9 mouse cellular contexts compared by ENCODE assay signal in genomic region chr11:99189154-99189582, GRCm38 (mm10). TPM values are rescaled to one million over a fixed set of nuclear protein-coding genes. Genes with fewer than 3 reads are reported as not detected.
DNase-seq lines count a peak whose midpoint lies in the region; ATAC-seq and TF ChIP-seq lines count a peak whose summit lies in the region.
"Had no signal": no experiment of that assay in that cellular context is flagged by ENCODE, and none has a peak within 500 bp of the region (broad histone marks: within the 10 kb centered on the region; RNA-seq: fewer than 3 reads in every experiment).

No protein-coding gene starts in this region.

- no peak overlapping the region for H3K27ac ChIP-seq in intestine, embryonic 14.5 days (ENCODE audit: low read depth)
- H3K27ac ChIP-seq in intestine, embryonic 16.5 days (ENCODE audit: low read length) = no peak overlapping the region
- H3K27ac ChIP-seq in ES-Bruce4 (ENCODE audit: insufficient read depth, low read length) = no peak overlapping the region
- H3K27ac ChIP-seq in olfactory bulb, adult 2 months (ENCODE audit: insufficient read depth, low read depth, low read length) = no peak overlapping the region
- H3K27ac ChIP-seq: embryonic facial prominence, embryonic 13.5 days had no signal

- intact Hi-C loops in left cerebral cortex, postnatal 4 days (cut with DNase I) = loop anchor here (10.0 kb wide), 1 partner anchor 106 kb away; no protein-coding TSS in a partner anchor

- no peak overlapping the region for H3K4me2 ChIP-seq in intestine, embryonic 14.5 days (ENCODE audit: low read length)
- no peak overlapping the region for H3K4me2 ChIP-seq in intestine, embryonic 16.5 days (ENCODE audit: low read depth, low read length)
- H3K4me2 ChIP-seq: embryonic facial prominence, embryonic 13.5 days had no signal

- no peaks in the 10 kb centered on the region for H3K4me1 ChIP-seq in intestine, embryonic 14.5 days (replicated peaks; ENCODE audit: control insufficient read depth, insufficient read depth, low read length)
- no peaks in the 10 kb centered on the region for H3K4me1 ChIP-seq in intestine, embryonic 16.5 days (ENCODE audit: control insufficient read depth, insufficient read depth, low read length)
- H3K4me1 ChIP-seq in ES-Bruce4 (ENCODE audit: control insufficient read depth, insufficient read depth, low read length) = no peaks in the 10 kb centered on the region
- no peaks in the 10 kb centered on the region for H3K4me1 ChIP-seq in olfactory bulb, adult 2 months (ENCODE audit: control insufficient read depth, insufficient read depth, low read length)
- H3K4me1 ChIP-seq: embryonic facial prominence, embryonic 13.5 days had no signal

- 0 out of 2 replicates have a peak, but pooled peaks have one; percentile 8 for ATAC-seq in intestine, embryonic 14.5 days (replicated peaks; ENCODE audit: low FRiP score, low TSS enrichment, low read depth)
- ATAC-seq in intestine, embryonic 16.5 days = no peak

- no peak overlapping the region for H3K9ac ChIP-seq in intestine, embryonic 14.5 days (ENCODE audit: low read length)
- H3K9ac ChIP-seq in intestine, embryonic 16.5 days (ENCODE audit: low read depth, low read length) = no peak overlapping the region
- H3K9ac ChIP-seq in ES-Bruce4 (ENCODE audit: low read depth, poor library complexity, severe bottlenecking) = no peak overlapping the region
- H3K9ac ChIP-seq: embryonic facial prominence, embryonic 13.5 days had no signal

- H3K27me3 ChIP-seq in intestine, embryonic 14.5 days (replicated peaks; ENCODE audit: control insufficient read depth, insufficient read depth, low read length) = no peaks in the 10 kb centered on the region
- H3K27me3 ChIP-seq in intestine, embryonic 16.5 days (replicated peaks; ENCODE audit: control insufficient read depth, insufficient read depth, low read length) = no peaks in the 10 kb centered on the region
- peaks cover 5% of the 10 kb centered on the region; the same call in 1 of the 2 replicates for H3K27me3 ChIP-seq in ES-Bruce4 (ENCODE audit: control insufficient read depth, insufficient read depth, low read length, poor library complexity, severe bottlenecking)

- no peak for TF ChIP-seq POLR2A in ES-Bruce4 (IDR thresholded peaks at IDR 0.05; ENCODE audit: insufficient read depth, low read length)
- TF ChIP-seq POLR2A in olfactory bulb, adult 2 months (IDR thresholded peaks at IDR 0.05; ENCODE audit: insufficient read depth, low read depth, low read length) = no peak

- peak; percentile 73 for DNase-seq in intestine, embryonic 14.5 days (ENCODE audit: low spot score)
- peak; percentile 41 for DNase-seq in c-Kit-positive CD71-positive TER-119-negative erythroid progenitor cells, embryonic 14.5 days (ENCODE audit: low read depth)
- peak; percentile 13 to 44 for DNase-seq in frontal cortex, postnatal 25 days (ENCODE audit: low spot score in 2 of 2)
- DNase-seq in left cerebral cortex, postnatal 4 days = peak; percentile 55
- DNase-seq in thymus, postnatal 14 days = peak; percentile 73

- 25% methylated on average over 14 of the region's 14 CpGs for WGBS in intestine, embryonic 14.5 days
- 22% methylated on average over 14 of the region's 14 CpGs for WGBS in intestine, embryonic 16.5 days
- WGBS in olfactory bulb, adult 2 months = 22% methylated on average over 14 of the region's 14 CpGs

- no peaks in the 10 kb centered on the region for H3K36me3 ChIP-seq in intestine, embryonic 14.5 days (ENCODE audit: control insufficient read depth, insufficient read depth, low read length)
- H3K36me3 ChIP-seq in intestine, embryonic 16.5 days (ENCODE audit: control insufficient read depth, insufficient read depth, low read length) = no peaks in the 10 kb centered on the region
- no peaks in the 10 kb centered on the region for H3K36me3 ChIP-seq in ES-Bruce4 (ENCODE audit: control insufficient read depth, insufficient read depth, low read length, poor library complexity, severe bottlenecking)
- H3K36me3 ChIP-seq: embryonic facial prominence, embryonic 13.5 days had no signal

- no peak for TF ChIP-seq EP300 in ES-Bruce4 (IDR thresholded peaks at IDR 0.05; ENCODE audit: insufficient read depth, low read depth, low read length)

- H3K9me3 ChIP-seq in intestine, embryonic 14.5 days (ENCODE audit: control insufficient read depth, low read length) = no peaks in the 10 kb centered on the region
- no peaks in the 10 kb centered on the region for H3K9me3 ChIP-seq in intestine, embryonic 16.5 days (ENCODE audit: control insufficient read depth, low read length)
- no peaks in the 10 kb centered on the region; the same call in 1 of the 2 replicates for H3K9me3 ChIP-seq in ES-Bruce4 (replicated peaks; ENCODE audit: control insufficient read depth, insufficient read depth, low read length, poor library complexity, severe bottlenecking)

- TF ChIP-seq CTCF in ES-Bruce4 (IDR thresholded peaks at IDR 0.05; ENCODE audit: low read depth, low read length) = peak; percentile 89
- TF ChIP-seq CTCF in olfactory bulb, adult 2 months (IDR thresholded peaks at IDR 0.05; ENCODE audit: insufficient read depth, low read depth, low read length) = peak; percentile 72

- H3K4me3 ChIP-seq in intestine, embryonic 14.5 days (ENCODE audit: low read depth, low read length) = no peak overlapping the region
- no peak overlapping the region for H3K4me3 ChIP-seq in intestine, embryonic 16.5 days (ENCODE audit: low read length)
- no peak overlapping the region for H3K4me3 ChIP-seq in ES-Bruce4 (ENCODE audit: low read depth, low read length)
- H3K4me3 ChIP-seq in olfactory bulb, adult 2 months (ENCODE audit: insufficient read depth, low read depth, low read length) = no peak overlapping the region
- H3K4me3 ChIP-seq: embryonic facial prominence, embryonic 13.5 days had no signal

RNA-seq across cellular contexts. Expression of gene Ccr7, which starts 34.3 kb away (rescaled TPM):
- polyA plus RNA-seq in intestine, embryonic 14.5 days (2014; fragmentation: Nextera tagmentation; extraction: Ambion mirVana) = 0.35 and 0.61 TPM in 2 replicates
- 0.36 and 0.64 TPM in 2 replicates for polyA plus RNA-seq in intestine, embryonic 16.5 days (2015; fragmentation: Nextera tagmentation; extraction: Ambion mirVana)
- not detected in 2 replicates for polyA plus RNA-seq in ES-Bruce4 (2011; ENCODE audit: insufficient read depth, insufficient read length, low read depth, missing spikeins)
- not detected for total RNA-seq in left cerebral cortex, postnatal 4 days (2021)
- not detected in 2 replicates for polyA plus RNA-seq in olfactory bulb, adult 2 months (2012; ENCODE audit: insufficient read depth, insufficient read length, low replicate concordance, missing spikeins)

RNA-seq across cellular contexts. Expression of gene Smarce1, which starts 41.6 kb away (rescaled TPM):
- 148 and 150 TPM in 2 replicates for polyA plus RNA-seq in intestine, embryonic 14.5 days (2014; fragmentation: Nextera tagmentation; extraction: Ambion mirVana)
- 142 and 159 TPM in 2 replicates for polyA plus RNA-seq in intestine, embryonic 16.5 days (2015; fragmentation: Nextera tagmentation; extraction: Ambion mirVana)
- 159 and 181 TPM in 2 replicates for polyA plus RNA-seq in ES-Bruce4 (2011; ENCODE audit: insufficient read depth, insufficient read length, low read depth, missing spikeins)
- 100 to 1,000 TPM; 136 to 140 TPM for total RNA-seq in left cerebral cortex, postnatal 4 days (2021)
- 488 TPM in 1 of 2 replicates, not detected in the other for polyA plus RNA-seq in olfactory bulb, adult 2 months (2012; ENCODE audit: insufficient read depth, insufficient read length, low replicate concordance, missing spikeins)

RNA-seq across cellular contexts. Expression of gene Krt222, which starts 54.7 kb away (rescaled TPM):
- polyA plus RNA-seq in intestine, embryonic 14.5 days (2014; fragmentation: Nextera tagmentation; extraction: Ambion mirVana) = 0.30 and 0.41 TPM in 2 replicates
- polyA plus RNA-seq in intestine, embryonic 16.5 days (2015; fragmentation: Nextera tagmentation; extraction: Ambion mirVana) = 0.22 and 0.54 TPM in 2 replicates
- 0.19 TPM in 1 of 2 replicates, not detected in the other for polyA plus RNA-seq in ES-Bruce4 (2011; ENCODE audit: insufficient read depth, insufficient read length, low read depth, missing spikeins)
- total RNA-seq in left cerebral cortex, postnatal 4 days (2021) = 10 to 100 TPM in 1 of 2 experiments, 1 to 10 TPM in 1; 9.2 to 10.8 TPM
- polyA plus RNA-seq in olfactory bulb, adult 2 months (2012; ENCODE audit: insufficient read depth, insufficient read length, low replicate concordance, missing spikeins) = not detected in 2 replicates
